Comparison of ENCODE assay signal across 8 mouse cellular contexts in genomic region chr6:128200116-128200846, GRCm38 (mm10). TPM values are rescaled to one million over a fixed set of nuclear protein-coding genes. Genes with fewer than 3 reads are reported as not detected.
A peak's percentile ranks its signal among the peaks of the same experiment; 100 is the strongest.
DNase-seq lines count a peak whose midpoint lies in the region; ATAC-seq and TF ChIP-seq lines count a peak whose summit lies in the region.

No protein-coding gene starts in this region.

- POLR2A ChIA-PET in Patski (lab: Charles Lee) = no interaction called here

- H3K9ac ChIP-seq in hindbrain, embryonic 13.5 days = peak overlapping the region; percentile 80

- no peaks in the 10 kb centered on the region for H3K27me3 ChIP-seq in Patski
- no peaks in the 10 kb centered on the region for H3K27me3 ChIP-seq in hindbrain, embryonic 13.5 days

- in situ Hi-C loops in Patski (cut with MboI; ENCODE audit: low pct_unique_long_range_greater_than_20kb) = no loop called here

- peak; percentile 89 for DNase-seq in Patski (ENCODE audit: low read depth, low spot score)
- peak; percentile 99 for DNase-seq in cerebellum, postnatal 14 days
- peak; percentile 96 to 97 for DNase-seq in frontal cortex, postnatal 14 days (ENCODE audit: low spot score in 2 of 2)
- peak; percentile 92 to 97 for DNase-seq in layer of hippocampus, postnatal 25 days (ENCODE audit: extremely low spot score in 1 of 2, low spot score in 1 of 2)
- peak; percentile 99 for DNase-seq in lung, postnatal 25 days (ENCODE audit: low spot score)
- DNase-seq in retina, embryonic 14.5 days (ENCODE audit: low spot score) = peak; percentile 99
- peak; percentile 100 for DNase-seq in thymus, postnatal 4 days

- ATAC-seq in Patski = peak; percentile 96
- ATAC-seq in hindbrain, embryonic 13.5 days (ENCODE audit: low FRiP score) = peak; percentile 99

- H3K9me3 ChIP-seq in hindbrain, embryonic 13.5 days = no peaks in the 10 kb centered on the region

- peak overlapping the region; percentile 52; the same call in 1 of the 2 replicates for H3K27ac ChIP-seq in hindbrain, embryonic 13.5 days

- H3K4me3 ChIP-seq in hindbrain, embryonic 13.5 days = peak overlapping the region; percentile 61

- WGBS in hindbrain, embryonic 13.5 days = under 1% methylated on average over 54 of the region's 54 CpGs

- peaks cover 8% of the 10 kb centered on the region for H3K4me1 ChIP-seq in hindbrain, embryonic 13.5 days (replicated peaks)

- H3K4me2 ChIP-seq in hindbrain, embryonic 13.5 days = peak overlapping the region; percentile 88

- H3K36me3 ChIP-seq in hindbrain, embryonic 13.5 days = no peaks in the 10 kb centered on the region

- CTCF ChIA-PET in Patski (lab: Charles Lee) = interaction anchor here (1.0 to 1.9 kb wide), 8 partner anchors 30 to 210 kb away, joined by 3 to 6 read pairs (median 3); no protein-coding TSS in a partner anchor

- no peak for TF ChIP-seq CTCF in Patski (IDR thresholded peaks at IDR 0.05)

RNA-seq across cellular contexts. Expression of gene Tspan9, which starts 56.9 kb away (rescaled TPM):
- 135 TPM for polyA plus RNA-seq in Patski (2021)
- 32.7 and 35.8 TPM in 2 replicates for polyA plus RNA-seq in hindbrain, embryonic 13.5 days (2015; fragmentation: Nextera tagmentation; extraction: Ambion mirVana)
- 10 to 100 TPM; 53.6 to 64.0 TPM for total RNA-seq in layer of hippocampus, postnatal 25 days (2021)

Comparison
In these comparisons a context has a peak if more than half of its experiments do, and no peak if none do; other contexts are left out.
1. Peak in every context shown above with its lines: DNase-seq, ATAC-seq, H3K4me3 ChIP-seq and H3K27ac ChIP-seq.